Mouse (Mus musculus): ENCODE results near the gene Gm12695. TPM values are rescaled to one million over a fixed set of nuclear protein-coding genes. Genes with fewer than 3 reads are reported as not detected.

Gene Gm12695
- polyA plus RNA-seq (2015; fragmentation: Nextera tagmentation; extraction: Ambion mirVana) = not detected in 2 replicates

DNA sequence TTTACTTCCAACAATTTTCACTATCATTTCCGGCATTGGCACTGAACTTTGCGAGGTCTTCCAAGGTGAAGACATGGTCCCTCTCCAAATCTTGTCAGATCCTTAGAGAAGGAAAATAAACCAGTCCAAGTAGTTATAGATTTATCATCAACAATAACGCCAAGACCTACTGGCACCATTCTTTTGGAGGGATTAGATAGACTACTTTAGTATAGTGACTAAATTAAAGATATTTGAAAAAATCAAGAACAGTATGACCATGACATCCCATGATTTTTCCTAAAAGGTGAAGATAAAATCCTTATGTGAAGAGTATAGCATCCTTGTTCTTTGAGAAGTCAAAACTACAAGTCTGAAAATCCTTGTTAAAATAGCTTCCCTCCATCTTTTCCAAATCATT, at the start of gene Gm12695:
TSS of gene Gm12695 (minus strand) at position 101 of the 400 bp plus-strand sequence.

Other genes starting within 250 kb of the Gm12695 start
- 10.5 and 14.5 TPM in 2 replicates for gene Cyp2j6, start 231.5 kb downstream of the Gm12695 start, polyA plus RNA-seq (2015; fragmentation: Nextera tagmentation; extraction: Ambion mirVana)
- 6.0 and 9.2 TPM in 2 replicates for gene Cyp2j9, start 193.6 kb downstream of the Gm12695 start, polyA plus RNA-seq (2015; fragmentation: Nextera tagmentation; extraction: Ambion mirVana)
- 1.0 and 1.3 TPM in 2 replicates for gene Cyp2j5, start 121.0 kb downstream of the Gm12695 start, polyA plus RNA-seq (2015; fragmentation: Nextera tagmentation; extraction: Ambion mirVana)

All from adrenal gland, postnatal 0 days (tissue).